ENCODE assay signal across 12 mouse cellular contexts in the genomic region with DNA sequence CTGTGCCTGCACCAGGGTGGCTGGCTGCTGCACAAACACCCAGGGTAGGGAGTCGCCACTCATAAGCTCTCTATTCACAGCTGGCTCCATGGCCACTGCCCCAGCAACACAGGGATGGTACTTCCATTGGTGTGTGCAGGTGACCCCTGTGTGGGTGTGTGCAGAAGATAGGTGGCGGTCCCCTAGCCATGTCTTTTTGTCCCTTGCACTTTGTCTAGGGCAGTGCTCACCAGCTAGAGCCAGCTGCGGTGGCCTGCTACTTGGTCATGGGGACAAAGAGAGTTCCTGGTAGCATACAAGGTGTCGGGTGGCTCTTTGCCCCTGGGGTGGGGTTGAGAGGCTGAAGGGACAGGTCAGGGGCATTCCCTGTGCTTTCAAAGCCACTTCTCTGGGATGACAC. TPM values are rescaled to one million over a fixed set of nuclear protein-coding genes. Genes with fewer than 3 reads are reported as not detected.
DNase-seq lines count a peak whose midpoint lies in the region; ATAC-seq and TF ChIP-seq lines count a peak whose summit lies in the region.
"Had no signal": no experiment of that assay in that cellular context is flagged by ENCODE, and none has a peak within 500 bp of the region (broad histone marks: within the 10 kb centered on the region; RNA-seq: fewer than 3 reads in every experiment).

No protein-coding gene starts in this region.

- peaks cover 11% of the 10 kb centered on the region for H3K4me1 ChIP-seq in hindbrain, embryonic 12.5 days
- no peaks in the 10 kb centered on the region for H3K4me1 ChIP-seq in hindbrain, postnatal 0 days (ENCODE audit: insufficient read depth, low read length)
- peaks cover 53% of the 10 kb centered on the region for H3K4me1 ChIP-seq in megakaryocyte, embryonic 14.5 days
- peaks cover 8% of the 10 kb centered on the region; the same call in 1 of the 2 replicates for H3K4me1 ChIP-seq in forebrain, embryonic 13.5 days
- H3K4me1 ChIP-seq in midbrain, embryonic 16.5 days (ENCODE audit: control insufficient read depth, insufficient read depth, low read length): no peaks in the 10 kb centered on the region

- peak overlapping the region; percentile 26; the same call in 1 of the 2 replicates for H3K4me2 ChIP-seq in hindbrain, embryonic 12.5 days (replicated peaks)
- no peak overlapping the region for H3K4me2 ChIP-seq in hindbrain, postnatal 0 days (ENCODE audit: low read depth, low read length)
- 0 out of 2 replicates have a peak overlapping the region, but pooled peaks have one; percentile 7 for H3K4me2 ChIP-seq in forebrain, embryonic 13.5 days
- no peak overlapping the region for H3K4me2 ChIP-seq in midbrain, embryonic 16.5 days (ENCODE audit: low read length)
- H3K4me2 ChIP-seq: embryonic facial prominence, embryonic 15.5 days; limb, embryonic 15.5 days had no signal

- 77% methylated on average over 4 of the region's 4 CpGs for WGBS in hindbrain, embryonic 12.5 days
- WGBS in hindbrain, postnatal 0 days: 75% methylated on average over 4 of the region's 4 CpGs
- WGBS in forebrain, embryonic 13.5 days: 76% methylated on average over 4 of the region's 4 CpGs
- WGBS in midbrain, embryonic 16.5 days: 75% methylated on average over 4 of the region's 4 CpGs

- ATAC-seq in hindbrain, embryonic 12.5 days (ENCODE audit: low FRiP score): no peak; the same call in 1 of the 2 replicates
- ATAC-seq in hindbrain, postnatal 0 days: no peak; the same call in 1 of the 2 replicates
- ATAC-seq in megakaryocyte, adult 5-6 weeks (ENCODE audit: poor library complexity, severe bottlenecking): no peak
- no peak for ATAC-seq in forebrain, embryonic 13.5 days
- peak; percentile 1; the same call in 1 of the 2 replicates for ATAC-seq in midbrain, embryonic 16.5 days

- H3K9ac ChIP-seq in hindbrain, embryonic 12.5 days: no peak overlapping the region
- no peak overlapping the region for H3K9ac ChIP-seq in hindbrain, postnatal 0 days (replicated peaks; ENCODE audit: low read length)
- no peak overlapping the region for H3K9ac ChIP-seq in forebrain, embryonic 13.5 days
- H3K9ac ChIP-seq in midbrain, embryonic 16.5 days (ENCODE audit: low read depth, low read length): 0 out of 2 replicates have a peak overlapping the region, but pooled peaks have one; percentile 34
- H3K9ac ChIP-seq: embryonic facial prominence, embryonic 15.5 days; limb, embryonic 15.5 days had no signal

- peaks cover 64% of the 10 kb centered on the region for H3K27me3 ChIP-seq in hindbrain, embryonic 12.5 days
- H3K27me3 ChIP-seq in hindbrain, postnatal 0 days (ENCODE audit: insufficient read depth, low read length): no peaks in the 10 kb centered on the region
- peaks cover 87% of the 10 kb centered on the region for H3K27me3 ChIP-seq in megakaryocyte, embryonic 14.5 days (replicated peaks)
- peaks cover 34% of the 10 kb centered on the region for H3K27me3 ChIP-seq in forebrain, embryonic 13.5 days
- peaks cover 6% of the 10 kb centered on the region; the same call in 1 of the 2 replicates for H3K27me3 ChIP-seq in midbrain, embryonic 16.5 days (ENCODE audit: control insufficient read depth, insufficient read depth, low read depth, low read length)

- no peaks in the 10 kb centered on the region for H3K9me3 ChIP-seq in hindbrain, embryonic 12.5 days (replicated peaks)
- no peaks in the 10 kb centered on the region for H3K9me3 ChIP-seq in hindbrain, postnatal 0 days (ENCODE audit: low read length)
- no peaks in the 10 kb centered on the region for H3K9me3 ChIP-seq in megakaryocyte, embryonic 14.5 days
- H3K9me3 ChIP-seq in forebrain, embryonic 13.5 days (replicated peaks): no peaks in the 10 kb centered on the region
- no peaks in the 10 kb centered on the region for H3K9me3 ChIP-seq in midbrain, embryonic 16.5 days (replicated peaks; ENCODE audit: control insufficient read depth, low read length, poor library complexity, severe bottlenecking)
- H3K9me3 ChIP-seq: embryonic facial prominence, embryonic 15.5 days; limb, embryonic 15.5 days had no signal

- no peak for TF ChIP-seq CTCF in hindbrain, postnatal 0 days (IDR thresholded peaks at IDR 0.05; ENCODE audit: low read depth)
- TF ChIP-seq CTCF in layer of hippocampus, adult 2 months (conservative IDR thresholded peaks at IDR 0.05): no peak

- no peak overlapping the region for H3K4me3 ChIP-seq in hindbrain, embryonic 12.5 days
- no peak overlapping the region for H3K4me3 ChIP-seq in hindbrain, postnatal 0 days (ENCODE audit: low read length)
- H3K4me3 ChIP-seq in megakaryocyte, embryonic 14.5 days (replicated peaks): peak overlapping the region; percentile 84
- no peak overlapping the region for H3K4me3 ChIP-seq in forebrain, embryonic 13.5 days
- no peak overlapping the region for H3K4me3 ChIP-seq in midbrain, embryonic 16.5 days (ENCODE audit: low read depth, low read length)
- no peak overlapping the region for H3K4me3 ChIP-seq in layer of hippocampus, adult 2 months
- H3K4me3 ChIP-seq: embryonic facial prominence, embryonic 15.5 days; limb, embryonic 15.5 days had no signal

- DNase-seq in hindbrain, postnatal 0 days (ENCODE audit: low spot score): no peak
- DNase-seq in layer of hippocampus, adult 2 months (ENCODE audit: low spot score in 2 of 2): no peak
- DNase-seq in testis, postnatal 14 days (ENCODE audit: low spot score): no peak

- no peak overlapping the region for H3K27ac ChIP-seq in hindbrain, embryonic 12.5 days
- no peak overlapping the region for H3K27ac ChIP-seq in hindbrain, postnatal 0 days
- H3K27ac ChIP-seq in forebrain, embryonic 13.5 days: no peak overlapping the region
- no peak overlapping the region for H3K27ac ChIP-seq in midbrain, embryonic 16.5 days (ENCODE audit: low read length)
- no peak overlapping the region for H3K27ac ChIP-seq in layer of hippocampus, adult 2 months
- H3K27ac ChIP-seq: embryonic facial prominence, embryonic 15.5 days; limb, embryonic 15.5 days had no signal

- peaks cover 8% of the 10 kb centered on the region; the same call in 1 of the 2 replicates for H3K36me3 ChIP-seq in hindbrain, embryonic 12.5 days
- 0 out of 2 replicates have a peak, but pooled peaks cover 4% of the 10 kb centered on the region for H3K36me3 ChIP-seq in hindbrain, postnatal 0 days (ENCODE audit: insufficient read depth, low read length)
- H3K36me3 ChIP-seq in megakaryocyte, embryonic 14.5 days (replicated peaks; ENCODE audit: low read length): peaks cover 7% of the 10 kb centered on the region
- no peaks in the 10 kb centered on the region for H3K36me3 ChIP-seq in forebrain, embryonic 13.5 days (ENCODE audit: poor library complexity, severe bottlenecking)
- peaks cover 8% of the 10 kb centered on the region for H3K36me3 ChIP-seq in midbrain, embryonic 16.5 days (ENCODE audit: control insufficient read depth, insufficient read depth, low read length)

RNA-seq across cellular contexts. Expression of gene Matk, which starts 8.6 kb away (rescaled TPM):
- polyA plus RNA-seq in hindbrain, embryonic 12.5 days (2016; fragmentation: Nextera tagmentation; extraction: Ambion mirVana): 6.3 and 6.8 TPM in 2 replicates
- 86.9 and 121 TPM in 2 replicates for total RNA-seq in hindbrain, postnatal 0 days (2014; rRNA removed)
- 82.3 and 82.7 TPM in 2 replicates for polyA plus RNA-seq in hindbrain, postnatal 0 days (2015; fragmentation: Nextera tagmentation; extraction: Ambion mirVana)
- 6.2 and 21.4 TPM in 2 replicates for polyA plus RNA-seq in megakaryocyte, embryonic 14.5 days (2012; ENCODE audit: insufficient read depth, low replicate concordance)
- total RNA-seq in megakaryocyte, adult 5-6 weeks (2015): 5.4 and 5.9 TPM in 2 replicates
- 7.5 and 8.1 TPM in 2 replicates for total RNA-seq in megakaryocyte, adult 5-6 weeks (2017)
- 5.6 and 7.4 TPM in 2 replicates for polyA plus RNA-seq in forebrain, embryonic 13.5 days (2015; fragmentation: Nextera tagmentation; extraction: Ambion mirVana)
- polyA plus RNA-seq in midbrain, embryonic 16.5 days (2015; fragmentation: Nextera tagmentation; extraction: Ambion mirVana): 43.3 and 67.9 TPM in 2 replicates
- 100 to 1,000 TPM; 260 to 267 TPM for total RNA-seq in layer of hippocampus, adult 2 months (2021)

RNA-seq across cellular contexts. Expression of gene Zfr2, which starts 11.2 kb away (rescaled TPM):
- 14.0 and 15.6 TPM in 2 replicates for polyA plus RNA-seq in hindbrain, embryonic 12.5 days (2016; fragmentation: Nextera tagmentation; extraction: Ambion mirVana)
- 64.1 and 89.3 TPM in 2 replicates for total RNA-seq in hindbrain, postnatal 0 days (2014; rRNA removed)
- polyA plus RNA-seq in hindbrain, postnatal 0 days (2015; fragmentation: Nextera tagmentation; extraction: Ambion mirVana): 21.7 and 21.9 TPM in 2 replicates
- 1.4 TPM in 1 of 2 replicates, not detected in the other for polyA plus RNA-seq in megakaryocyte, embryonic 14.5 days (2012; ENCODE audit: insufficient read depth, low replicate concordance)
- not detected in 2 replicates for total RNA-seq in megakaryocyte, adult 5-6 weeks (2015)
- 0.16 and 0.26 TPM in 2 replicates for total RNA-seq in megakaryocyte, adult 5-6 weeks (2017)
- polyA plus RNA-seq in forebrain, embryonic 13.5 days (2015; fragmentation: Nextera tagmentation; extraction: Ambion mirVana): 9.7 and 10.9 TPM in 2 replicates
- 26.5 and 31.0 TPM in 2 replicates for polyA plus RNA-seq in midbrain, embryonic 16.5 days (2015; fragmentation: Nextera tagmentation; extraction: Ambion mirVana)
- total RNA-seq in layer of hippocampus, adult 2 months (2021): 10 to 100 TPM; 66.2 to 70.2 TPM

RNA-seq across cellular contexts. Expression of gene Atcay, which starts 13.5 kb away (rescaled TPM):
- 33.7 and 36.8 TPM in 2 replicates for polyA plus RNA-seq in hindbrain, embryonic 12.5 days (2016; fragmentation: Nextera tagmentation; extraction: Ambion mirVana)
- total RNA-seq in hindbrain, postnatal 0 days (2014; rRNA removed): 169 and 197 TPM in 2 replicates
- 66.7 and 70.2 TPM in 2 replicates for polyA plus RNA-seq in hindbrain, postnatal 0 days (2015; fragmentation: Nextera tagmentation; extraction: Ambion mirVana)
- not detected in 2 replicates for polyA plus RNA-seq in megakaryocyte, embryonic 14.5 days (2012; ENCODE audit: insufficient read depth, low replicate concordance)
- total RNA-seq in megakaryocyte, adult 5-6 weeks (2015): not detected in 2 replicates
- not detected in 2 replicates for total RNA-seq in megakaryocyte, adult 5-6 weeks (2017)
- polyA plus RNA-seq in forebrain, embryonic 13.5 days (2015; fragmentation: Nextera tagmentation; extraction: Ambion mirVana): 44.5 and 54.2 TPM in 2 replicates
- 96.8 and 102 TPM in 2 replicates for polyA plus RNA-seq in midbrain, embryonic 16.5 days (2015; fragmentation: Nextera tagmentation; extraction: Ambion mirVana)
- total RNA-seq in layer of hippocampus, adult 2 months (2021): 100 to 1,000 TPM; 144 to 150 TPM
- total RNA-seq: gastrocnemius, postnatal 25 days; megakaryocyte-erythroid progenitor cell, adult 5-6 weeks had no signal

RNA-seq across cellular contexts. Expression of gene Mrpl54, which starts 22.6 kb away (rescaled TPM):
- polyA plus RNA-seq in hindbrain, embryonic 12.5 days (2016; fragmentation: Nextera tagmentation; extraction: Ambion mirVana): 142 and 155 TPM in 2 replicates
- total RNA-seq in hindbrain, postnatal 0 days (2014; rRNA removed): 106 and 113 TPM in 2 replicates
- polyA plus RNA-seq in hindbrain, postnatal 0 days (2015; fragmentation: Nextera tagmentation; extraction: Ambion mirVana): 159 and 170 TPM in 2 replicates
- 458 and 769 TPM in 2 replicates for polyA plus RNA-seq in megakaryocyte, embryonic 14.5 days (2012; ENCODE audit: insufficient read depth, low replicate concordance)
- 52.1 and 67.0 TPM in 2 replicates for total RNA-seq in megakaryocyte, adult 5-6 weeks (2015)
- 97.4 and 154 TPM in 2 replicates for total RNA-seq in megakaryocyte, adult 5-6 weeks (2017)
- polyA plus RNA-seq in forebrain, embryonic 13.5 days (2015; fragmentation: Nextera tagmentation; extraction: Ambion mirVana): 134 and 135 TPM in 2 replicates
- 128 and 130 TPM in 2 replicates for polyA plus RNA-seq in midbrain, embryonic 16.5 days (2015; fragmentation: Nextera tagmentation; extraction: Ambion mirVana)
- 10 to 100 TPM; 37.4 to 42.0 TPM for total RNA-seq in layer of hippocampus, adult 2 months (2021)

RNA-seq across cellular contexts. Expression of gene Apba3, which starts 22.6 kb away (rescaled TPM):
- polyA plus RNA-seq in hindbrain, embryonic 12.5 days (2016; fragmentation: Nextera tagmentation; extraction: Ambion mirVana): 36.9 and 38.1 TPM in 2 replicates
- 61.0 and 63.6 TPM in 2 replicates for total RNA-seq in hindbrain, postnatal 0 days (2014; rRNA removed)
- 24.0 and 27.6 TPM in 2 replicates for polyA plus RNA-seq in hindbrain, postnatal 0 days (2015; fragmentation: Nextera tagmentation; extraction: Ambion mirVana)
- polyA plus RNA-seq in megakaryocyte, embryonic 14.5 days (2012; ENCODE audit: insufficient read depth, low replicate concordance): 93.1 and 154 TPM in 2 replicates
- 16.4 and 20.2 TPM in 2 replicates for total RNA-seq in megakaryocyte, adult 5-6 weeks (2015)
- total RNA-seq in megakaryocyte, adult 5-6 weeks (2017): 11.5 and 15.0 TPM in 2 replicates
- 28.6 and 32.3 TPM in 2 replicates for polyA plus RNA-seq in forebrain, embryonic 13.5 days (2015; fragmentation: Nextera tagmentation; extraction: Ambion mirVana)
- polyA plus RNA-seq in midbrain, embryonic 16.5 days (2015; fragmentation: Nextera tagmentation; extraction: Ambion mirVana): 28.8 and 33.8 TPM in 2 replicates
- 10 to 100 TPM; 32.6 to 37.3 TPM for total RNA-seq in layer of hippocampus, adult 2 months (2021)

Comparison
In these comparisons a context has a peak if more than half of its experiments do, and no peak if none do; other contexts are left out.
1. H3K4me2 ChIP-seq: peak in hindbrain, embryonic 12.5 days (single experiment) and forebrain, embryonic 13.5 days (single experiment); none in hindbrain, postnatal 0 days (single experiment) and midbrain, embryonic 16.5 days (single experiment).
2. RNA of gene Atcay, which starts 13.5 kb away (polyA plus RNA-seq): 96.8 to 102 TPM in midbrain, embryonic 16.5 days, 66.7 to 70.2 TPM in hindbrain, postnatal 0 days, 44.5 to 54.2 TPM in forebrain, embryonic 13.5 days and 33.7 to 36.8 TPM in hindbrain, embryonic 12.5 days; not detected in megakaryocyte, embryonic 14.5 days; every median in the first group is over 10 times any median in the second.